Mouse (Mus musculus) left cerebral cortex, postnatal 10 days (tissue): ENCODE measurements at regions not wholly inside any gene's neighbourhood (a gene's known extent, or its start where the extent isn't known, plus 50 kb on each side); places are given as distances from the start of the nearest gene placed in this dataset.
A peak's percentile ranks its signal among the peaks of the same experiment; 100 is the strongest.

Source experiments
- DNase-seq, 2 experiments: peaks; one replicate each; pipeline ENCODE4 v3.0.0; 2021 to 2022; ENCODE audit warnings: low spot score in 2 of 2, mixed read lengths in 1 of 2; ENCODE audit errors: extremely low spot score in 1 of 2
- intact Hi-C: fragments of 180-260 bp; cut with DNase I; formaldehyde crosslinking; loops from one replicate; pipeline ENCODE4 v1.15.1; 2025

GRCm38 (mm10) chr15:85670789-85671700 is 63.7 kb upstream of the Ppara start:
- intact Hi-C loops: loop anchor here (5.0 kb wide), 1 partner anchor 59 kb away; no protein-coding TSS in a partner anchor
- peak; percentile 89 to 96 for DNase-seq

- intact Hi-C loops: loop anchor here (5.0 kb wide), 1 partner anchor 59 kb away; no protein-coding TSS in a partner anchor
- DNase-seq: peak in 1 of 2 experiments; percentile 65
These were observed 63.0 kb upstream of the Ppara start for GRCm38 (mm10) chr15:85671701-85672191.

- intact Hi-C loops: loop anchor here (5.0 kb wide), 1 partner anchor 60 kb away; no protein-coding TSS in a partner anchor
- peak in 1 of 2 experiments; percentile 3 for DNase-seq
These were observed 62.4 kb upstream of the Ppara start for GRCm38 (mm10) chr15:85672376-85672775.

GRCm38 (mm10) chr15:85672931-85673330 is 61.9 kb upstream of the Ppara start:
- DNase-seq: peak in 1 of 2 experiments; percentile 17

GRCm38 (mm10) chr15:85673506-85673905 is 61.3 kb upstream of the Ppara start:
- intact Hi-C loops: loop anchor here (5.0 kb wide), 1 partner anchor 61 kb away; no protein-coding TSS in a partner anchor
- peak in 1 of 2 experiments; percentile 33 for DNase-seq

More at GRCm38 (mm10) chr15:85672931-85673330, 61.9 kb upstream of the Ppara start:
- intact Hi-C loops: loop anchor here (5.0 kb wide), 1 partner anchor 61 kb away; no protein-coding TSS in a partner anchor

- intact Hi-C loops: loop anchor here (5.0 kb wide), 1 partner anchor 62 kb away; no protein-coding TSS in a partner anchor
- DNase-seq: peak in 1 of 2 experiments; percentile 22
These were observed 60.4 kb upstream of the Ppara start for GRCm38 (mm10) chr15:85674191-85674984.

GRCm38 (mm10) chr15:85675126-85675525 is 59.7 kb upstream of the Ppara start:
- intact Hi-C loops: no loop called here
- peak in 1 of 2 experiments; percentile 12 for DNase-seq

GRCm38 (mm10) chr15:85675736-85676135 is 59.0 kb upstream of the Ppara start:
- intact Hi-C loops: no loop called here

GRCm38 (mm10) chr15:85676156-85676555 is 58.6 kb upstream of the Ppara start:
- intact Hi-C loops: no loop called here
- DNase-seq: peak in 1 of 2 experiments; percentile 28

More at GRCm38 (mm10) chr15:85675736-85676135, 59.0 kb upstream of the Ppara start:
- DNase-seq: peak in 1 of 2 experiments; percentile 23

GRCm38 (mm10) chr15:85676871-85677270 is 57.9 kb upstream of the Ppara start:
- intact Hi-C loops: no loop called here
- peak in 1 of 2 experiments; percentile 15 for DNase-seq

GRCm38 (mm10) chr15:85677381-85677780 is 57.4 kb upstream of the Ppara start:
- intact Hi-C loops: no loop called here
- DNase-seq: peak in 1 of 2 experiments; percentile 19

GRCm38 (mm10) chr15:85677855-85678254 is 56.9 kb upstream of the Ppara start:
- intact Hi-C loops: no loop called here
- DNase-seq: peak; percentile 70 to 71

GRCm38 (mm10) chr15:85678351-85678895 is 56.4 kb upstream of the Ppara start:
- DNase-seq: peak in 1 of 2 experiments; percentile 30
- intact Hi-C loops: no loop called here

GRCm38 (mm10) chr15:85678981-85679708 is 55.6 kb upstream of the Ppara start:
- DNase-seq: peak; percentile 73 to 85
- intact Hi-C loops: no loop called here

- intact Hi-C loops: no loop called here
- peak in 1 of 2 experiments; percentile 23 for DNase-seq
These were observed 54.8 kb upstream of the Ppara start for GRCm38 (mm10) chr15:85679864-85680428.

GRCm38 (mm10) chr15:85680460-85681224 is 54.1 kb upstream of the Ppara start:
- intact Hi-C loops: no loop called here
- peak in 1 of 2 experiments; percentile 47 for DNase-seq

- intact Hi-C loops: no loop called here
These were observed 52.7 kb upstream of the Ppara start for GRCm38 (mm10) chr15:85682116-85682515.

More at GRCm38 (mm10) chr15:85682116-85682515, 52.7 kb upstream of the Ppara start:
- peak in 1 of 2 experiments; percentile 13 for DNase-seq
